ENCODE assay signal across 19 mouse cellular contexts in the genomic region with DNA sequence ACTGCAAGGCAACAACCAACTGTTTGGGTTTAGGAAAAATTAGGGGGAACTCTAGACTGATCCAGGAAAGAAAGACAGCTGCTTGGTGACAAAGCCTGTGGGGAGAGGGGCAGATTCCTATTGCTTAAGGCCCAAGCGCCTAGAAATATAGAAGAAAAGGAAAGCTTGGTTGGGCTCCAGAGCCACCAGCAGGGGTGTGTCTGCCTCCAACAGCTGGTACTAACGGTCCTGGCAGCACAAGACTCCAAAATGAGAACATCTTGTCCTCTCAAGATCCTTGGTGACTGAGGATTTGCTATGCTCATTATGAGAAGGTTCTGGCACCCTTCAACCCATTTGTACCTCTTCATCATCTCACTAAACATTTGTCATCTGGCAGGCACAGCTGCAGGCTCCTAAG. TPM values are rescaled to one million over a fixed set of nuclear protein-coding genes. Genes with fewer than 3 reads are reported as not detected.
DNase-seq lines count a peak whose midpoint lies in the region; ATAC-seq and TF ChIP-seq lines count a peak whose summit lies in the region.
"Had no signal": no experiment of that assay in that cellular context is flagged by ENCODE, and none has a peak within 500 bp of the region (broad histone marks: within the 10 kb centered on the region; RNA-seq: fewer than 3 reads in every experiment).

No protein-coding gene starts in this region.

- no peak for TF ChIP-seq POLR2A in lung, adult 2 months (IDR thresholded peaks at IDR 0.05; ENCODE audit: borderline replicate concordance, extremely low read depth, low read depth, low read length)

- H3K27ac ChIP-seq in heart, embryonic 14.5 days (replicated peaks in 1 of 2; ENCODE audit: control insufficient read depth in 1 of 2, insufficient read depth in 1 of 2, low read depth in 2 of 2, low read length in 2 of 2): peak overlapping the region; percentile 24 to 33; a peak in 1 of 4 replicates
- H3K27ac ChIP-seq in lung, embryonic 14.5 days (ENCODE audit: low read depth): peak overlapping the region; percentile 65; the same call in 1 of the 2 replicates
- peak overlapping the region; percentile 92 for H3K27ac ChIP-seq in lung, embryonic 16.5 days (ENCODE audit: low read length)
- H3K27ac ChIP-seq in stomach, embryonic 16.5 days (ENCODE audit: low read length): peak overlapping the region; percentile 25
- H3K27ac ChIP-seq: hindbrain, embryonic 13.5 days; liver, embryonic 14.5 days had no signal

- 74% methylated on average over 2 of the region's 2 CpGs for WGBS in heart, embryonic 14.5 days
- 40% methylated on average over 2 of the region's 2 CpGs for WGBS in lung, embryonic 14.5 days
- WGBS in lung, adult 2 months: 66% methylated on average over 2 of the region's 2 CpGs
- WGBS in lung, embryonic 16.5 days: 45% methylated on average over 2 of the region's 2 CpGs
- 75% methylated on average over 2 of the region's 2 CpGs for WGBS in stomach, embryonic 16.5 days

- ATAC-seq in heart, embryonic 14.5 days (ENCODE audit: insufficient number of reproducible peaks, insufficient read depth, low FRiP score, low read depth): no peak
- ATAC-seq in lung, embryonic 14.5 days (ENCODE audit: insufficient read depth): no peak
- peak; percentile 53 for ATAC-seq in lung, embryonic 16.5 days (ENCODE audit: low read depth)
- no peak for ATAC-seq in stomach, embryonic 16.5 days (ENCODE audit: insufficient read depth, low FRiP score)
- ATAC-seq: CD4-positive, CD25-positive, alpha-beta regulatory T cell, adult 4 months had no signal

- H3K4me3 ChIP-seq in heart, embryonic 14.5 days (ENCODE audit: control insufficient read depth in 1 of 2, insufficient read depth in 1 of 2, low read depth in 1 of 2, low read length in 2 of 2): no peak overlapping the region
- H3K4me3 ChIP-seq in lung, embryonic 14.5 days (ENCODE audit: low read depth, low read length): no peak overlapping the region
- no peak overlapping the region for H3K4me3 ChIP-seq in lung, adult 2 months (replicated peaks; ENCODE audit: extremely low read depth, low read depth, low read length)
- H3K4me3 ChIP-seq in lung, embryonic 16.5 days (ENCODE audit: low read length): no peak overlapping the region
- no peak overlapping the region for H3K4me3 ChIP-seq in stomach, embryonic 16.5 days (replicated peaks; ENCODE audit: low read length)
- H3K4me3 ChIP-seq: erythroblast, embryonic 14.5 days; hindbrain, embryonic 13.5 days had no signal

- peaks cover 21 to 30% of the 10 kb centered on the region in 2 experiments for H3K4me1 ChIP-seq in heart, embryonic 14.5 days (ENCODE audit: control insufficient read depth in 2 of 2, insufficient read depth in 2 of 2, low read length in 2 of 2)
- peaks cover 15% of the 10 kb centered on the region for H3K4me1 ChIP-seq in lung, embryonic 14.5 days (ENCODE audit: insufficient read depth)
- peaks cover 2% of the 10 kb centered on the region; the same call in 1 of the 2 replicates for H3K4me1 ChIP-seq in lung, adult 2 months (ENCODE audit: control insufficient read depth, insufficient read depth, low read length)
- H3K4me1 ChIP-seq in lung, embryonic 16.5 days (replicated peaks; ENCODE audit: control insufficient read depth, insufficient read depth, low read length): peaks cover 35% of the 10 kb centered on the region
- peaks cover 18% of the 10 kb centered on the region; the same call in 1 of the 2 replicates for H3K4me1 ChIP-seq in stomach, embryonic 16.5 days (ENCODE audit: control insufficient read depth, insufficient read depth, low read length)

- no peaks in the 10 kb centered on the region for H3K36me3 ChIP-seq in heart, embryonic 14.5 days (ENCODE audit: control insufficient read depth, insufficient read depth, low read length)
- no peaks in the 10 kb centered on the region for H3K36me3 ChIP-seq in lung, embryonic 14.5 days (ENCODE audit: insufficient read depth)
- H3K36me3 ChIP-seq in lung, embryonic 16.5 days (ENCODE audit: control insufficient read depth, insufficient read depth, low read length): no peaks in the 10 kb centered on the region
- no peaks in the 10 kb centered on the region for H3K36me3 ChIP-seq in stomach, embryonic 16.5 days (ENCODE audit: control insufficient read depth, insufficient read depth, low read length)
- H3K36me3 ChIP-seq: hindbrain, embryonic 13.5 days had no signal

- H3K4me2 ChIP-seq in heart, embryonic 14.5 days (ENCODE audit: low read length): no peak overlapping the region
- no peak overlapping the region for H3K4me2 ChIP-seq in lung, embryonic 14.5 days
- no peak overlapping the region; the same call in 1 of the 2 replicates for H3K4me2 ChIP-seq in lung, embryonic 16.5 days (ENCODE audit: low read depth, low read length)
- no peak overlapping the region for H3K4me2 ChIP-seq in stomach, embryonic 16.5 days (ENCODE audit: low read depth, low read length)
- H3K4me2 ChIP-seq: hindbrain, embryonic 13.5 days had no signal

- H3K27me3 ChIP-seq in heart, embryonic 14.5 days (ENCODE audit: control insufficient read depth, insufficient read depth, low read length): no peaks in the 10 kb centered on the region
- H3K27me3 ChIP-seq in lung, embryonic 14.5 days (ENCODE audit: insufficient read depth, low read length): no peaks in the 10 kb centered on the region
- no peaks in the 10 kb centered on the region for H3K27me3 ChIP-seq in lung, embryonic 16.5 days (ENCODE audit: control insufficient read depth, insufficient read depth, low read depth, low read length)
- H3K27me3 ChIP-seq in stomach, embryonic 16.5 days (ENCODE audit: control insufficient read depth, insufficient read depth, low read length): no peaks in the 10 kb centered on the region
- H3K27me3 ChIP-seq: hindbrain, embryonic 13.5 days had no signal

- no peak overlapping the region for H3K9ac ChIP-seq in heart, embryonic 14.5 days (ENCODE audit: low read length)
- H3K9ac ChIP-seq in lung, embryonic 14.5 days: no peak overlapping the region
- H3K9ac ChIP-seq in lung, embryonic 16.5 days (ENCODE audit: low read length): no peak overlapping the region
- H3K9ac ChIP-seq in stomach, embryonic 16.5 days (ENCODE audit: low read length): no peak overlapping the region
- H3K9ac ChIP-seq: hindbrain, embryonic 13.5 days; liver, embryonic 14.5 days had no signal

- no peak; the same call in 1 of the 2 replicates for TF ChIP-seq CTCF in lung, embryonic 14.5 days (IDR thresholded peaks at IDR 0.05; ENCODE audit: low read depth)
- no peak for TF ChIP-seq CTCF in lung, adult 2 months (IDR thresholded peaks at IDR 0.05; ENCODE audit: insufficient read depth, low read length)

- H3K9me3 ChIP-seq in heart, embryonic 14.5 days (ENCODE audit: control insufficient read depth, low read length): no peaks in the 10 kb centered on the region
- H3K9me3 ChIP-seq in lung, embryonic 14.5 days (ENCODE audit: low read depth, low read length): no peaks in the 10 kb centered on the region
- no peaks in the 10 kb centered on the region for H3K9me3 ChIP-seq in lung, embryonic 16.5 days (ENCODE audit: control insufficient read depth, low read length)
- H3K9me3 ChIP-seq in stomach, embryonic 16.5 days (replicated peaks; ENCODE audit: control insufficient read depth, low read length): no peaks in the 10 kb centered on the region
- H3K9me3 ChIP-seq: hindbrain, embryonic 13.5 days had no signal

- DNase-seq in heart, adult 18-20 months: no peak
- DNase-seq in lung, embryonic 14.5 days: peak; percentile 67
- no peak for DNase-seq in lung, adult 2 months
- no peak for DNase-seq in B cell, adult 2 months
- DNase-seq in ovary, postnatal 10 days (ENCODE audit: low spot score): no peak
- DNase-seq: kidney, adult 2 months; right cerebral cortex, postnatal 25 days; thymus, postnatal 25 days had no signal

RNA-seq across cellular contexts. Expression of gene Plac1, which starts 26.1 kb away (rescaled TPM):
- polyA plus RNA-seq in heart, embryonic 14.5 days (2014; fragmentation: Nextera tagmentation; extraction: Ambion mirVana): 8.1 and 8.4 TPM in 2 replicates
- not detected for total RNA-seq in heart, adult 18-20 months (2021)
- 9.4 and 9.7 TPM in 2 replicates for polyA plus RNA-seq in lung, embryonic 14.5 days (2014; fragmentation: Nextera tagmentation; extraction: Ambion mirVana)
- not detected in 2 replicates for polyA plus RNA-seq in lung, adult 2 months (2012; rRNA removed)
- 19.5 and 21.1 TPM in 2 replicates for polyA plus RNA-seq in lung, embryonic 16.5 days (2015; fragmentation: Nextera tagmentation; extraction: Ambion mirVana)
- 4.9 and 6.3 TPM in 2 replicates for polyA plus RNA-seq in stomach, embryonic 16.5 days (2015; fragmentation: Nextera tagmentation; extraction: Ambion mirVana)
- total RNA-seq: granulocyte monocyte progenitor cell, adult 5-6 weeks; left cerebral cortex, postnatal 10 days; megakaryocyte-erythroid progenitor cell, adult 5-6 weeks had no signal
- polyA plus RNA-seq: CD4-positive, CD25-positive, alpha-beta regulatory T cell, adult 4 months; cortical plate, adult 2 months; erythroblast, embryonic 14.5 days; kidney, adult 2 months had no signal

RNA-seq across cellular contexts. Expression of gene Fam122b, which starts 55.8 kb away (rescaled TPM):
- polyA plus RNA-seq in heart, embryonic 14.5 days (2014; fragmentation: Nextera tagmentation; extraction: Ambion mirVana): 28.3 TPM in 2 replicates
- 1 to 10 TPM; 2.1 to 4.6 TPM for total RNA-seq in heart, adult 18-20 months (2021)
- polyA plus RNA-seq in lung, embryonic 14.5 days (2014; fragmentation: Nextera tagmentation; extraction: Ambion mirVana): 15.9 and 16.1 TPM in 2 replicates
- 1.9 and 2.6 TPM in 2 replicates for polyA plus RNA-seq in lung, adult 2 months (2012; rRNA removed)
- 13.6 and 15.7 TPM in 2 replicates for polyA plus RNA-seq in lung, embryonic 16.5 days (2015; fragmentation: Nextera tagmentation; extraction: Ambion mirVana)
- 9.9 and 10.3 TPM in 2 replicates for polyA plus RNA-seq in stomach, embryonic 16.5 days (2015; fragmentation: Nextera tagmentation; extraction: Ambion mirVana)

RNA-seq across cellular contexts. Expression of gene Fam122c, which starts 59.4 kb away (rescaled TPM):
- polyA plus RNA-seq in heart, embryonic 14.5 days (2014; fragmentation: Nextera tagmentation; extraction: Ambion mirVana): not detected in 2 replicates
- not detected for total RNA-seq in heart, adult 18-20 months (2021)
- polyA plus RNA-seq in lung, embryonic 14.5 days (2014; fragmentation: Nextera tagmentation; extraction: Ambion mirVana): not detected in 2 replicates
- not detected in 2 replicates for polyA plus RNA-seq in lung, adult 2 months (2012; rRNA removed)
- not detected in 2 replicates for polyA plus RNA-seq in lung, embryonic 16.5 days (2015; fragmentation: Nextera tagmentation; extraction: Ambion mirVana)
- polyA plus RNA-seq in stomach, embryonic 16.5 days (2015; fragmentation: Nextera tagmentation; extraction: Ambion mirVana): not detected in 2 replicates
- total RNA-seq: granulocyte monocyte progenitor cell, adult 5-6 weeks; left cerebral cortex, postnatal 10 days; megakaryocyte-erythroid progenitor cell, adult 5-6 weeks had no signal
- polyA plus RNA-seq: CD4-positive, CD25-positive, alpha-beta regulatory T cell, adult 4 months; cortical plate, adult 2 months; erythroblast, embryonic 14.5 days; hindbrain, embryonic 13.5 days; kidney, adult 2 months; liver, embryonic 14.5 days had no signal

Comparison
In these comparisons a context has a peak if more than half of its experiments do, and no peak if none do; other contexts are left out.
1. H3K27ac ChIP-seq: peak in every context shown above with its lines; median percentile 92 in lung, embryonic 16.5 days; 65 in lung, embryonic 14.5 days; 28 in heart, embryonic 14.5 days; 25 in stomach, embryonic 16.5 days.